Mouse (Mus musculus) heart, embryonic 14.5 days (tissue): ENCODE data around the gene Cd276. TPM values are rescaled to one million over a fixed set of nuclear protein-coding genes. Genes with fewer than 3 reads are reported as not detected.

Source experiments
- ATAC-seq: fragments of 200-750 bp; cut with Nextera tagmentation; 2 replicates; pipeline ENCODE4 v1.8.0; 2017; ENCODE audit warnings: low read depth, moderate TSS enrichment; ENCODE audit not compliant: insufficient number of reproducible peaks, insufficient read depth, low FRiP score
- H3K27ac ChIP-seq, 2 experiments: fragments of 200-500 bp in 1 of 2; fragments of 300-500 bp in 1 of 2; sonication (generic) in 1 of 2; replicated peaks in 1 of 2; 2 replicates each; pipeline ENCODE4 v1.5.1; 2012 to 2014; ENCODE audit warnings: low read depth in 2 of 2, low read length in 2 of 2, control low read depth in 1 of 2, mild to moderate bottlenecking in 1 of 2, mixed read lengths in 1 of 2; ENCODE audit not compliant: control insufficient read depth in 1 of 2, insufficient read depth in 1 of 2
- H3K27me3 ChIP-seq: fragments of 300-500 bp; sonication (generic); 2 replicates; pipeline ENCODE4 v1.6.1; 2014; ENCODE audit warnings: mild to moderate bottlenecking, low read length, control low read depth; ENCODE audit not compliant: control insufficient read depth, insufficient read depth
- H3K36me3 ChIP-seq: fragments of 300-500 bp; sonication (generic); 2 replicates; pipeline ENCODE4 v1.6.1; 2014; ENCODE audit warnings: mild to moderate bottlenecking, control low read depth, low read length, mixed read lengths; ENCODE audit not compliant: control insufficient read depth, insufficient read depth
- H3K4me1 ChIP-seq, 2 experiments: fragments of 200-500 bp in 1 of 2; fragments of 300-500 bp in 1 of 2; sonication (generic) in 1 of 2; 2 replicates each; pipeline ENCODE4 v1.6.1; 2012 to 2014; ENCODE audit warnings: low read length in 2 of 2, control low read depth in 1 of 2, mixed read lengths in 1 of 2; ENCODE audit not compliant: control insufficient read depth in 2 of 2, insufficient read depth in 2 of 2
- H3K4me2 ChIP-seq: fragments of 300-500 bp; sonication (generic); 2 replicates; pipeline ENCODE4 v1.6.1; 2014; ENCODE audit warnings: mild to moderate bottlenecking, low read length
- H3K4me3 ChIP-seq, 2 experiments: fragments of 200-500 bp in 1 of 2; fragments of 300-500 bp in 1 of 2; sonication (generic) in 1 of 2; 2 replicates each; pipeline ENCODE4 v1.5.1; 2012 to 2014; ENCODE audit warnings: low read length in 2 of 2, mild to moderate bottlenecking in 2 of 2, control low read depth in 1 of 2, low read depth in 1 of 2, moderate library complexity in 1 of 2; ENCODE audit not compliant: control insufficient read depth in 1 of 2, insufficient read depth in 1 of 2
- H3K9ac ChIP-seq: fragments of 300-500 bp; sonication (generic); 2 replicates; pipeline ENCODE4 v1.6.1; 2014; ENCODE audit warnings: mild to moderate bottlenecking, low read length
- H3K9me3 ChIP-seq: fragments of 300-500 bp; sonication (generic); 2 replicates; pipeline ENCODE4 v1.6.1; 2016; ENCODE audit warnings: low read length, control low read depth; ENCODE audit not compliant: control insufficient read depth
- WGBS: fragments of 180-500 bp; shearing (Covaris S2); extraction: QIAGEN DNeasy Blood & Tissue Kit; methylation state at CpG from one replicate; pipeline ENCODE4 v1.1.7; 2014; 5-methylcytosine and 5-hydroxymethylcytosine counted together
- polyA plus RNA-seq: library from polyadenylated mRNA; unstranded; fragments of >200 nt; fragmentation: Nextera tagmentation; extraction: Ambion mirVana; gene quantifications from 2 replicates; pipeline ENCODE4 v1.2.1, GENCODE M21; 2014

Cd276 gene
- polyA plus RNA-seq, 1 experiment from 2014 or later: 30.9 TPM

DNA sequence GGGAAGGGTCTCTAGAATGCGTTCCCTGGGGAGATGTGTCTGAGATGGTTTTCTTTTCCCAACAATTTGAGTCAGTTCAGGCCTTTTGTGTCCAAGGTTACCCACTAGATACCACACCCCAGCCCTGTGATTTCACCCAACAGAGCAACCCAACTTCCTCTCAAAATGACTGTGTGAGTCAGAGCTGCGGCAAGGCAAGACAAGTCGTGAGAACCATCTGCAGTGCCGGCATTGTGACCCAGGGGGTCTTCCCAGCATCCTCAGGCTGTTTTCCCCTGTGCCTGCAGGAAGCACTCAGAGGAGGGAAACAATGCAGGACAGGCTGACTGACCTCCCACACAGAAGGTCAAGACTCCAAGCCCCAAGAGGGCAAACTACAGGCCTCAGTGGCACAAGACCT is 6.3 kb downstream of the Cd276 start:
- H3K4me3 ChIP-seq: no peak overlapping the region
- no peak overlapping the region for H3K4me2 ChIP-seq
- WGBS: 59% methylated on average over 4 of the region's 4 CpGs
- H3K27ac ChIP-seq: no peak overlapping the region
- H3K4me1 ChIP-seq: peaks cover 7 to 13% of the 10 kb centered on the region in 2 experiments; a peak in 3 of 4 replicates
- no peak for ATAC-seq
- no peaks in the 10 kb centered on the region for H3K9me3 ChIP-seq
- no peaks in the 10 kb centered on the region for H3K27me3 ChIP-seq
- no peak overlapping the region for H3K9ac ChIP-seq
- 0 out of 2 replicates have a peak, but pooled peaks cover 5% of the 10 kb centered on the region for H3K36me3 ChIP-seq

DNA sequence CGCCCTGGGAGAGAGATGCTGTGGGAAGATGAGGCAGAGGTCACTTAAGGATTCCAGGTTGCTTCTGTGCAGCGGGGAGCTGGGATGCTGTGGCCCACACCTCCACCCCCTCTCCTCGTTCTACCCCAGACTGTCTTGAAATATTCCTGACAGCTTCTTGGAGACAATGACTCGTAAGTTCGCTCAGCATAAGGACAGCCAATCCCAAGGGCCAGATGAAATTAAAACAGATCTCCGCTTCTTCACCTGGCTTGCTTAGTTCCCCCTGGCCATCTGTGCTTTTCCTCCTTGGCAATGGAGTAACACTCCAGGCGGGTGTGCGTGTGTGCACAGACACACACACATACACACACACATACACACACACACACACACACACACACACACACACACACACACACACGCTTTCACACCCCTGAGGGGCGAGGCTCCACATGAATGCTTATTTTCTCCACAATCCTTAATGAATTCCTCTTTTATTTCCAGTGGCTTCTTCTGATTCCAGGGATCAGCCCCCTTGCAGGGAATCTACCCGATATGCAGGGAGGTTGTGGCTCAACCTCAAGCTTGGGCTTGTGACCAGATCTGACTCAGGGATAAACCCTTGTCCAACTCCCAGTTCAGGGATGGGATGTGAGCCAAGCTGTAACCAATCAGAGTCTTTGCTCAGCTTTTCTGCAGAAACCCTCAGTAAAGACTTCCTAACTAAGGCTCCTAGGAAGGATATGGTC is 8.4 kb downstream of the Cd276 start:
- Histone ChIP-seq H3K4me1 (peaks cover 8 to 17% of the 10 kb centered on the region in 2 experiments), H3K4me2 (no peak overlapping the region), H3K27ac (no peak overlapping the region), H3K36me3 (0 out of 2 replicates have a peak, but pooled peaks cover 5% of the 10 kb centered on the region), H3K9ac (no peak overlapping the region), H3K9me3 (no peaks in the 10 kb centered on the region), H3K27me3 (no peaks in the 10 kb centered on the region), H3K4me3 (no peak overlapping the region)
- 73% methylated on average over 11 of the region's 11 CpGs for WGBS
- ATAC-seq: no peak

DNA sequence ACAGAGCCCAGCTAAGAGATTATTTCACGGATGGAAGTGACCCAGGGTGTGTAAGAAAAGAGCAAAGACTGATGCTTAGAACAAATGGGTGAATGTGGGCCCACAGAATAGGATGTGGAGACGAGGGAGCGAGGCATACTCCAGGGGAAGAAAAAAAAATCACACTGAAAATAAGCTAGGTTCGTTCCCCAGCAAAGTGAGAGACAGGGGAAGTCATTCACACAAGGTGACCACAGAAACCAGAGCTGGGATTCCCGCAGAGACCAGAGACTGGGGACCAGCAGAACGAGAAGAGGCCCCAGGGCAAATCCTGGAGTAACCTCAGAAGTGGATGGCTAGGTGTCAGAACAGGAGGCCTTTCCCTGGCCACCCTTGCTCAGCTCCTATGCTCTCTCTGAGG is 9.8 kb downstream of the Cd276 start:
- no peaks in the 10 kb centered on the region for H3K9me3 ChIP-seq
- 0 out of 2 replicates have a peak, but pooled peaks cover 8% of the 10 kb centered on the region for H3K36me3 ChIP-seq
- no peak overlapping the region for H3K27ac ChIP-seq
- no peak overlapping the region; a peak in 1 of 4 replicates for H3K4me3 ChIP-seq
- ATAC-seq: no peak
- H3K4me1 ChIP-seq: peaks cover 8 to 26% of the 10 kb centered on the region in 2 experiments
- peak overlapping the region; percentile 57; the same call in 1 of the 2 replicates for H3K9ac ChIP-seq
- 49% methylated on average over 6 of the region's 6 CpGs for WGBS
- peak overlapping the region; percentile 59 for H3K4me2 ChIP-seq
- no peaks in the 10 kb centered on the region for H3K27me3 ChIP-seq

DNA sequence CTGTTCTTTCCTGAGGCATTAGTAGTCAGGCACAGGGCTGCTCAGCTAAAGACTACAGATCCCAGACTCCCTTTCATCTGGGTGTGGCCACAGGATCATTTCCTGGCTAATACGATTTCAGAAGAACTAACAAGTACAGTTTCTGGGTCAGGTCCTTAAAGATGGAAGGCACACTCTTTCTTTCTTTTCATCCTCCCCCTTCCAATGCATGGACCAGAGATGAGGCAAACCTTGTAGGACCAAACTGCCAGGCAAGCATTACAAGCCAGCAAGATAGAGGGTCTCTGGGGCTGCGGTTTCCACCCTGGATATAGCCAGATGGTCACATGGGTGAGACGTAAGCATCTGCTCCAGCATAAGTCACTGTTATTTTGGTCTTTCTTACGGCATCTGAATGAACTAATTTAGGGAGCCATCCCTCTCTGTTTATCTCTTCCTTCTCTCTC is 10.3 kb downstream of the Cd276 start:
- H3K27ac ChIP-seq: no peak overlapping the region; a peak in 1 of 4 replicates
- peaks cover 8 to 26% of the 10 kb centered on the region in 2 experiments for H3K4me1 ChIP-seq
- no peak for ATAC-seq
- peak overlapping the region; percentile 57 for H3K9ac ChIP-seq
- 27% methylated on average over 4 of the region's 4 CpGs for WGBS
- H3K9me3 ChIP-seq: no peaks in the 10 kb centered on the region
- H3K36me3 ChIP-seq: 0 out of 2 replicates have a peak, but pooled peaks cover 12% of the 10 kb centered on the region
- no peaks in the 10 kb centered on the region for H3K27me3 ChIP-seq
- peak overlapping the region; percentile 59 for H3K4me2 ChIP-seq
- H3K4me3 ChIP-seq: peak overlapping the region; percentile 22 to 27; a peak in 2 of 4 replicates

DNA sequence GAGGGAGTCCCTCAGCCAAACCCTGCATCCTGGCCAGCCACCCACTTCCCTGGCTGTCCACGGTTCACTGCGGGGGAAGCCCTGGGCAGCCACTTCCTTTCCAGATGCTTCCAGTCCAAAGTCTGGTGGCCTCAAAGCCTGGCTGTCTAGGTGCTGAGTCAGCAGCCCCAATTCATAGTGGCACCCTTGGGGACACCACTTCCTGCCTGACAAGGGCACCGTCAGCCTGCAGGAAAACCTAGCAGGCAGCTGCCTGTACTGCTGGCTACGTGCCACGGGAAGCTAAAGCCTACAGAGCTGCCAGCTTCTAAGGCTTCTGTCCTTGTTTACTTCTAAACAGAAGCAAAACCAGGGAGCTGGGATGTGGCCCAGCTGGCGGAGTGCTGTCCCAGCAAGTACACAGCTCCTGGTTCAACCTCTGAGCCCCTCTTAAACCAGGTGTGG is 13.3 kb downstream of the Cd276 start:
- peaks cover 30% of the 10 kb centered on the region for H3K36me3 ChIP-seq
- no peak overlapping the region for H3K4me2 ChIP-seq
- no peaks in the 10 kb centered on the region for H3K27me3 ChIP-seq
- peak; percentile 61 for ATAC-seq
- H3K9me3 ChIP-seq: no peaks in the 10 kb centered on the region
- no peak overlapping the region for H3K4me3 ChIP-seq
- peaks cover 8 to 26% of the 10 kb centered on the region in 2 experiments for H3K4me1 ChIP-seq
- H3K9ac ChIP-seq: no peak overlapping the region
- WGBS: 28% methylated on average over 6 of the region's 6 CpGs
- H3K27ac ChIP-seq: peak overlapping the region; percentile 41 to 51

DNA sequence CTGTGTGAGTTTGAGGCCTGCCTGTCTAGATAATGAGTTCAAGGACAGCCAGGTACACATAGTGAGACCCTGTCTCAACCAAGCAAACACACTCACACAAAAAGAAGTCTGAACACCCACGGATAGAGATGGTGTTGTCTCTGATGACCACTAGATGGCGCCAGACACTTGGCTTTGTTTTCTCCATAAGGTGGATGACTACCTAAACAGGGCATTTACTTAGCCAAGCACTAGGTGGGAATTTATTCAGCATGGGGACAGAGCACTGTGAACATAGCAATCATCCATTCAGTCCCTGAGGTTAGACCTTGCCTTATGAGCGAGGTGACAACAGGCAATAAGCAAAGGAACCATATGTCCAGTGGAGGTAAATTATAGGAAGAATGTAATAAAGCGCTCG is 15.4 kb downstream of the Cd276 start:
- Histone ChIP-seq H3K36me3 (peaks cover 35% of the 10 kb centered on the region), H3K27me3 (no peaks in the 10 kb centered on the region), H3K9me3 (no peaks in the 10 kb centered on the region), H3K4me2 (no peak overlapping the region), H3K4me1 (peaks cover 8 to 17% of the 10 kb centered on the region in 2 experiments), H3K4me3 (no peak overlapping the region), H3K27ac (no peak overlapping the region), H3K9ac (no peak overlapping the region)
- ATAC-seq: no peak
- 50% methylated on average over 5 of the region's 5 CpGs for WGBS

DNA sequence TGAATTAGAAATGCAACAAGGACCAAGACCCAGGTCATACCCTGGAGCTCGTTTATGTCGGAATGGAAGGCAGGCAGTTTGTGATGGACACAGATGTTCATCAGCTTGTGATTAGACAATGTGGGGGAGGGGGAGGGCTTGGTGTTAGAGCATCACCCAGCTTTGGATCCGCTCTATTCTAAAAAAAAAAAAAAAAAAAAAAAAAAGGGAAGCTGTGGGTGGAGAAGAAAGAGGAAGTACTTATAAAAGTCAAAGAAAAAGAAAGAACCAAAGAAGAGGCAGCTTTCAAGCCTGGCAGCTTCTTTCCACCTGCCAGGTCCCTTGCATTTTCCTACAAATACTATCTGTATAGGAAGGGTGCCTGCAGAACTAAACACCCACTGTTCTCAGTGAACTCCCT is 17.5 kb downstream of the Cd276 start:
- Histone ChIP-seq H3K9me3 (no peaks in the 10 kb centered on the region), H3K4me3 (no peak overlapping the region), H3K27me3 (no peaks in the 10 kb centered on the region), H3K4me1 (peaks cover 8 to 15% of the 10 kb centered on the region in 2 experiments), H3K27ac (no peak overlapping the region), H3K4me2 (no peak overlapping the region), H3K36me3 (peaks cover 51% of the 10 kb centered on the region), H3K9ac (no peak overlapping the region)
- ATAC-seq: no peak
- WGBS: 73% methylated on average over 3 of the region's 3 CpGs
